Mouse (Mus musculus) heart, adult 2 months (tissue): Measurements from ENCODE around the gene Slc25a45. TPM values are rescaled to one million over a fixed set of nuclear protein-coding genes. Genes with fewer than 3 reads are reported as not detected.

Source experiments
- DNase-seq, 2 experiments: peaks; one replicate each; pipeline ENCODE4 v3.0.0; 2021
- H3K27ac ChIP-seq: fragments of 200-600 bp; 2 replicates; pipeline ENCODE4 v1.8.1; 2022
- H3K27me3 ChIP-seq: fragments of 200-500 bp; 2 replicates; pipeline ENCODE4 v1.6.1; 2012; ENCODE audit warnings: mild to moderate bottlenecking, low read length, inconsistent platforms, mixed read lengths; ENCODE audit not compliant: control insufficient read depth, insufficient read depth
- H3K36me3 ChIP-seq: fragments of 200-500 bp; 2 replicates; pipeline ENCODE4 v1.6.1; 2012; ENCODE audit warnings: low read length, inconsistent platforms; ENCODE audit not compliant: control insufficient read depth, insufficient read depth
- H3K4me1 ChIP-seq: fragments of 200-500 bp; 2 replicates; pipeline ENCODE4 v1.6.1; 2011; ENCODE audit warnings: low read length; ENCODE audit not compliant: control insufficient read depth, insufficient read depth
- H3K4me3 ChIP-seq: fragments of 200-600 bp; 2 replicates; pipeline ENCODE4 v1.8.1; 2022
- H3K79me2 ChIP-seq: fragments of 200-500 bp; replicated peaks from 2 replicates; pipeline ENCODE4 v1.6.1; 2012; ENCODE audit warnings: mild to moderate bottlenecking, inconsistent platforms, low read length, moderate library complexity, mixed read lengths; ENCODE audit not compliant: control insufficient read depth, insufficient read depth
- H3K9ac ChIP-seq: fragments of 200-500 bp; 2 replicates; pipeline ENCODE4 v1.6.1; 2012; ENCODE audit warnings: low read depth, mild to moderate bottlenecking, control low read depth, inconsistent platforms, low read length, mixed read lengths
- CTCF ChIP-seq: fragments of 200-600 bp; IDR thresholded peaks from 2 replicates; pipeline ENCODE4 v1.8.1; 2022; ENCODE audit warnings: antibody characterized with exemption, mild to moderate bottlenecking, moderate library complexity
- EP300 ChIP-seq: fragments of 200-500 bp; IDR thresholded peaks from 2 replicates; pipeline ENCODE4 v1.6.1; 2011; ENCODE audit warnings: low read depth, low read length, control low read depth; ENCODE audit not compliant: insufficient read depth
- POLR2A ChIP-seq: fragments of 200-500 bp; IDR thresholded peaks from 2 replicates; pipeline ENCODE4 v1.6.1; 2011; ENCODE audit warnings: mild to moderate bottlenecking, low read depth, low read length, control low read depth; ENCODE audit not compliant: insufficient read depth
- WGBS: fragments of 180-500 bp; shearing (Covaris S2); methylation state at CpG from one replicate; pipeline ENCODE4 v1.1.7; 2018; 5-methylcytosine and 5-hydroxymethylcytosine counted together
- intact Hi-C: fragments of 180-260 bp; cut with DNase I; formaldehyde crosslinking; loops from one replicate; pipeline ENCODE4 v1.15.1; 2025
- polyA plus RNA-seq: library from polyadenylated mRNA; depleted of rRNA; stranded (reverse); fragments of >200 nt; gene quantifications from 2 replicates; pipeline ENCODE4 v1.2.3, GENCODE M21; 2012
- total RNA-seq, 2 experiments: library from RNA; stranded (reverse); gene quantifications; 2 replicates each; pipeline ENCODE4 v1.2.3; 2021

Slc25a45 gene
- total and polyA plus RNA-seq, 3 experiments: 2.8 to 7.9 (median 2.8) TPM

DNA sequence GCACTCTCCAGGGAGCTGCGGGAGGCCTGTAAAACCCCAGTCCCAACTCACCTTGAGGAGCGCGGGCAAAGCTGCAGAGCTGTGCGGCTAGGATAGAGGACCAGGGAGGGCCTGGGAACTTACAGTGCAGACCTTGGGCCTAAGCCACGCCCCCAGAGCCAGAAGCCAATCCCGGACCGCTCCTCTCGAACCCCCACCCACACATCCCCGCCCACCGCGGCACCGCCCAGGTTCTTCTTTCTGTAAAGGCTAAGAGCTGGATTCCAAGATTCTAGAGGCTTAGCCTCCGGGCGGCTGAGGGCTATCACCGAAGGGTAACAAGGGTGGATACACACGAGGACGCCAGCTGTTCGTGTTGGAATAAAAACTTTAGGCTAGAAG is 47.1 kb downstream of the Slc25a45 start, which contains the start of gene Cdc42ep2:
Gene Cdc42ep2, minus strand, starts transcription at position 104 of the 381 bp plus-strand sequence.
- peak within 1 kb of the TSS; percentile 80 for H3K4me3 ChIP-seq
- peak; percentile 70 for TF ChIP-seq EP300
- no peak for TF ChIP-seq CTCF
- peak; percentile 98 for TF ChIP-seq POLR2A
- WGBS: under 1% methylated on average over 18 of the region's 18 CpGs

DNA sequence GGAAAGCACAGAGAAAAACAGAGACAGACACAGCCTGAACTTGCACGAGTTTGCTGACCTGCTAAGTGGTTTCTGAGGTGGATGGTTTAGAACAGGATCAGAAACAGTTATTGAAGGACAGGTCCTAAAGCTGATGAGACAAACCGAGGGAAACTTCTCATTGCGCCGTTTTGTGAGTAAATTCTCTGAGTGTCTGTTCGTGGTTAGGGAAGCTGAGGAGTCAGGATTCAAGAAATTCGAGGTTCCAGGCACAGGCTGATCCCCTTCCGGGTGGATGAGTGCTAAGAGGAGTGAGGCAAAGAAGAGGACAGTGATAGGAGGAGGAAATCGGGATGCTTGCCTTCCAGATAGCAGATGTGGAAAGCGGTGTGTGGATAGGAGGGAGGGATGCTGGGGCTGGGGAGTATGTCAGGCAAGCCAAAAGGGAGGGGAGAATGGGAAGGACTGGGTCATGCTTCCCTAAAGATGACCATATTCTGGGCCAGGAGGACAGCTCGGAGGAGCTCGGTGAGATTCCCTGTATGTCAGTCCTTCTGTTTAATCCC is 47.8 kb downstream of the Slc25a45 start:
- Histone ChIP-seq H3K4me1 (peaks cover 21% of the 10 kb centered on the region), H3K9ac (peak overlapping the region; percentile 28; the same call in 1 of the 2 replicates), H3K4me3 (peak overlapping the region; percentile 80), H3K36me3 (no peaks in the 10 kb centered on the region; the same call in 1 of the 2 replicates), H3K79me2 (0 out of 2 replicates have a peak, but pooled peaks cover under 1% of the 10 kb centered on the region), H3K27ac (peak overlapping the region; percentile 98), H3K27me3 (no peaks in the 10 kb centered on the region)
- DNase-seq: peak in 1 of 2 experiments; percentile 38
- 14% methylated on average over 11 of the region's 11 CpGs for WGBS
- intact Hi-C loops: loop anchor here (2.0 kb wide), 1 partner anchor 15 kb away; no protein-coding TSS in a partner anchor
- TF ChIP-seq POLR2A: no peak
- TF ChIP-seq CTCF: no peak
- no peak for TF ChIP-seq EP300

More for the DNA sequence above, 47.1 kb downstream of the Slc25a45 start, which contains the start of gene Cdc42ep2:
- intact Hi-C loops: loop anchor here (1.0 to 2.0 kb wide), 2 partner anchors 16 to 32 kb away; no protein-coding TSS in a partner anchor
- DNase-seq: peak; percentile 96 to 97
- H3K27me3 ChIP-seq: no peaks in the 10 kb centered on the region
- peak within 1 kb of the TSS; percentile 90 for H3K9ac ChIP-seq
- H3K4me1 ChIP-seq: peaks cover 18% of the 10 kb centered on the region
- H3K36me3 ChIP-seq: no peaks in the 10 kb centered on the region; the same call in 1 of the 2 replicates
- H3K27ac ChIP-seq: peak within 1 kb of the TSS; percentile 98
- H3K79me2 ChIP-seq: 0 out of 2 replicates have a peak, but pooled peaks cover 3% of the 10 kb centered on the region

DNA sequence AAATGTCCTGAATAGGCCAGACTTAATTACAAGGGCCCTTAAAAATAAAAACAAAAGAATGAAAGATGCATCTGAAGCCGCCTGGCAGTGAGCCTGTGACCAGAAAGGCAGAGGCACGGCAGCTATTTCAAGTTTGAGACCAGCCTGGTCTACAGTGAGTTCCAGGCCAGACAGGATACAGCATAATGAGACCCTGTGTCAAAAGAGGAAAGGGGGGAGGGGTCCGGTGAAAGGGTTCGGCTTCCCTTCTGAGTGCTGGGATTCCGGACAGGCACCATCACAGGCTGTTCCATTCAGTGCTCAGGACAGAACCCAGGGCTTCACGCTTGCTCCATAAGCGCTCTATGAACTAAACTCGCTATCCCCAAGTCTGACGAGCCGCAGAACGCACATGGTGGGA is 49.4 kb downstream of the Slc25a45 start:
- H3K4me3 ChIP-seq: no peak overlapping the region
- no peaks in the 10 kb centered on the region for H3K36me3 ChIP-seq
- 66% methylated on average over 11 of the region's 11 CpGs for WGBS
- H3K79me2 ChIP-seq: no peaks in the 10 kb centered on the region
- no peak overlapping the region for H3K27ac ChIP-seq
- H3K9ac ChIP-seq: no peak overlapping the region
- TF ChIP-seq EP300: no peak
- TF ChIP-seq CTCF: no peak
- no peak for TF ChIP-seq POLR2A
- DNase-seq: no peak
- intact Hi-C loops: no loop called here
- no peaks in the 10 kb centered on the region for H3K27me3 ChIP-seq
- H3K4me1 ChIP-seq: peaks cover 21% of the 10 kb centered on the region

DNA sequence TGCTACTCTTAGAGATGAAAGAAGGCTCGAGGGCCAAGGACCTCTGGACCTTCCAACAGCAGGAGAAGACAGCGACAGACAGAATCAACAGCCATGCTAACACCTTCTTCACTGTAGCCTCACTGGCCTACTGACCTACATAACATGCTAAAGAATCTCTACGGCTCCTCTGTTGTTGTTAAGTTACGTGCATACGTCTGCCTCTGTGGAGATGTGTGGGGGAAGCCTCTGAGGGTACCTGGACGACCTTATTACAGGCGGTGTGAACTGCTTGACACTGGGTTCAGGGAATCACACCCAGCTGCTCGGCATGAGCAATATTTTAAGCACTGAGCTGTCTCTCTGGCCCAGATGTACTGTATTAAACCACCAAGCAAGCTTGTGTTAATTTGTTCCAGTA is 49.9 kb downstream of the Slc25a45 start:
- no peak for DNase-seq
- Histone ChIP-seq H3K4me3 (no peak overlapping the region), H3K9ac (no peak overlapping the region), H3K79me2 (no peaks in the 10 kb centered on the region), H3K4me1 (peaks cover 19% of the 10 kb centered on the region), H3K27ac (no peak overlapping the region), H3K36me3 (no peaks in the 10 kb centered on the region), H3K27me3 (no peaks in the 10 kb centered on the region)
- TF ChIP-seq EP300 (no peak), CTCF (no peak), POLR2A (no peak)
- 85% methylated on average over 8 of the region's 8 CpGs for WGBS
- intact Hi-C loops: no loop called here

DNA sequence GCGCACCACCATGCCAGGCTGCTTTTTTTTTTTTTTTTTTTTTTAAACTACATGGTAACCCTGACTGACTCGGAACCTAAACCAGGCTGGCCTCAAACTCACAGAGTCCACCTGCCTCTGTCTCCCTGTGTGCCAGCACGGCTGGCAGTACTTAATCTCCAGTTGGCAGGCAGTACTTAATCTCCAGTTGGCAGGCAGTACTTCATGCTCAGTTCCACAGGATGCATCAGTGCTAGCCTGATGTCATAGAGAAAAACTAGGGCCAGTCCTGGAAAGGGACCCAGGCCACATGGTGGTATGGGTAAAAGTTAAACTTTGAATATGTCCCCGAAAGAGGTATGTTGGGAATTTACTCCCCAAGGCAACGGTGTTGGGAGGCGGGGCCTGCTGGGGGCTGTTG is 50.5 kb downstream of the Slc25a45 start:
- no peak overlapping the region for H3K9ac ChIP-seq

DNA sequence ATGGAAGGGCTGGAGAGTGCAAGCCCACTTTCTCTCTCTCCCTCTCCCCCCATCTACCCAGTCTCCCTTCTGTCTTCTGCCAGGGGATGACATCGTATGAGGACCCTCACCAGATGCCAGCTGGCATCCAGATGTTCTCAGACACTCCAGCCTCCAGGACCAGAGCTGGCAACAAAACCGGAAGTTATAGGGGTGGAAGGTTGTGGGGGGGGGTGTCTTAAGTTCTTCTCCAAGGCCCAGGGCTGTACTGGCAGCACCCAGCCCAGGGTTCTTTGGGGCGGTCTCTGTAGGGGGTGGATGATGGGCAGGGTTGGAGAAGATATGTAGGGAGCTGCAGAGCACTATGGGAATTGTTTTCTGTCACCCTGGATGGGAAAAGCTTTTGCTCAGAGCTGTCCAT is 50.9 kb downstream of the Slc25a45 start:
- intact Hi-C loops: no loop called here
- Histone ChIP-seq H3K27ac (no peak overlapping the region), H3K9ac (no peak overlapping the region)

More for the DNA sequence above, 50.5 kb downstream of the Slc25a45 start:
- 79% methylated on average over 6 of the region's 6 CpGs for WGBS
- no peaks in the 10 kb centered on the region for H3K79me2 ChIP-seq
- H3K27ac ChIP-seq: no peak overlapping the region
- H3K4me1 ChIP-seq: peaks cover 19% of the 10 kb centered on the region
- TF ChIP-seq POLR2A: no peak
- TF ChIP-seq CTCF: no peak
- TF ChIP-seq EP300: no peak
- DNase-seq: no peak
- H3K4me3 ChIP-seq: no peak overlapping the region
- intact Hi-C loops: no loop called here
- no peaks in the 10 kb centered on the region for H3K36me3 ChIP-seq
- H3K27me3 ChIP-seq: no peaks in the 10 kb centered on the region

More for the DNA sequence above, 50.9 kb downstream of the Slc25a45 start:
- no peak for TF ChIP-seq POLR2A
- 57% methylated on average over 3 of the region's 3 CpGs for WGBS
- peaks cover 19% of the 10 kb centered on the region for H3K4me1 ChIP-seq
- no peak for DNase-seq
- H3K79me2 ChIP-seq: no peaks in the 10 kb centered on the region
- no peak overlapping the region for H3K4me3 ChIP-seq
- H3K27me3 ChIP-seq: no peaks in the 10 kb centered on the region
- no peaks in the 10 kb centered on the region for H3K36me3 ChIP-seq
